Mouse (Mus musculus) splenic B cell, adult 2 months (primary cell): Measurements from ENCODE around the gene Sipa1l3.

Source experiments
- DNase-seq: peaks from one replicate; pipeline ENCODE4 v3.0.0-alpha.2; 2011; ENCODE audit warnings: low read depth, low spot score
- H3K27me3 ChIP-seq: 2 replicates; pipeline ENCODE4 v1.6.1; 2012; ENCODE audit warnings: mild to moderate bottlenecking, low read length, moderate library complexity, mixed read lengths; ENCODE audit not compliant: control insufficient read depth, poor library complexity, insufficient read depth, severe bottlenecking
- H3K36me3 ChIP-seq: 2 replicates; pipeline ENCODE4 v1.6.1; 2012; ENCODE audit warnings: mild to moderate bottlenecking, low read length, moderate library complexity, mixed read lengths; ENCODE audit not compliant: control insufficient read depth, poor library complexity, insufficient read depth, severe bottlenecking

Gene Sipa1l3

GRCm38 (mm10) chr7:29452381-29452780, 66.1 kb downstream of the Sipa1l3 start:
- Histone ChIP-seq H3K27me3 (no peaks in the 10 kb centered on the region), H3K36me3 (no peaks in the 10 kb centered on the region)
- no peak for DNase-seq

GRCm38 (mm10) chr7:29450175-29450574, 68.3 kb downstream of the Sipa1l3 start:
- Histone ChIP-seq H3K27me3 (no peaks in the 10 kb centered on the region), H3K36me3 (no peaks in the 10 kb centered on the region)
- DNase-seq = no peak

GRCm38 (mm10) chr7:29448830-29449229, 69.6 kb downstream of the Sipa1l3 start:
- H3K27me3 ChIP-seq = no peaks in the 10 kb centered on the region
- DNase-seq = no peak
- no peaks in the 10 kb centered on the region for H3K36me3 ChIP-seq

GRCm38 (mm10) chr7:29447147-29447829, 71.2 kb downstream of the Sipa1l3 start:
- Histone ChIP-seq H3K27me3 (no peaks in the 10 kb centered on the region), H3K36me3 (no peaks in the 10 kb centered on the region)
- DNase-seq = no peak

GRCm38 (mm10) chr7:29446156-29446555, 72.3 kb downstream of the Sipa1l3 start:
- no peaks in the 10 kb centered on the region for H3K36me3 ChIP-seq
- DNase-seq = no peak
- H3K27me3 ChIP-seq = no peaks in the 10 kb centered on the region

- H3K36me3 ChIP-seq = no peaks in the 10 kb centered on the region
- no peak for DNase-seq
- no peaks in the 10 kb centered on the region for H3K27me3 ChIP-seq
Measured at GRCm38 (mm10) chr7:29444527-29444926, 73.9 kb downstream of the Sipa1l3 start.

GRCm38 (mm10) chr7:29444070-29444469, 74.4 kb downstream of the Sipa1l3 start:
- Histone ChIP-seq H3K27me3 (no peaks in the 10 kb centered on the region), H3K36me3 (no peaks in the 10 kb centered on the region)
- no peak for DNase-seq

GRCm38 (mm10) chr7:29441793-29442192, 76.6 kb downstream of the Sipa1l3 start:
- no peaks in the 10 kb centered on the region for H3K36me3 ChIP-seq
- DNase-seq = no peak

GRCm38 (mm10) chr7:29441151-29441550, 77.3 kb downstream of the Sipa1l3 start:
- Histone ChIP-seq H3K27me3 (no peaks in the 10 kb centered on the region), H3K36me3 (no peaks in the 10 kb centered on the region)
- no peak for DNase-seq

More at GRCm38 (mm10) chr7:29441793-29442192, 76.6 kb downstream of the Sipa1l3 start:
- H3K27me3 ChIP-seq = no peaks in the 10 kb centered on the region

- Histone ChIP-seq H3K27me3 (no peaks in the 10 kb centered on the region), H3K36me3 (no peaks in the 10 kb centered on the region)
- DNase-seq = no peak
Measured at GRCm38 (mm10) chr7:29438655-29439282, 79.7 kb downstream of the Sipa1l3 start.

- DNase-seq = no peak
- no peaks in the 10 kb centered on the region for H3K36me3 ChIP-seq
Measured at GRCm38 (mm10) chr7:29438204-29438603, 80.2 kb downstream of the Sipa1l3 start.

GRCm38 (mm10) chr7:29437072-29437471, 81.4 kb downstream of the Sipa1l3 start:
- H3K27me3 ChIP-seq = no peaks in the 10 kb centered on the region
- no peaks in the 10 kb centered on the region for H3K36me3 ChIP-seq
- no peak for DNase-seq

More at GRCm38 (mm10) chr7:29438204-29438603, 80.2 kb downstream of the Sipa1l3 start:
- no peaks in the 10 kb centered on the region for H3K27me3 ChIP-seq

- no peaks in the 10 kb centered on the region for H3K27me3 ChIP-seq
- no peak for DNase-seq
- no peaks in the 10 kb centered on the region for H3K36me3 ChIP-seq
Measured at GRCm38 (mm10) chr7:29434313-29435035, 84.0 kb downstream of the Sipa1l3 start.

- H3K27me3 ChIP-seq = no peaks in the 10 kb centered on the region
- no peaks in the 10 kb centered on the region for H3K36me3 ChIP-seq
- no peak for DNase-seq
Measured at GRCm38 (mm10) chr7:29433725-29434124, 84.7 kb downstream of the Sipa1l3 start.

GRCm38 (mm10) chr7:29432947-29433553, 85.4 kb downstream of the Sipa1l3 start:
- no peaks in the 10 kb centered on the region for H3K27me3 ChIP-seq
- DNase-seq = no peak
- no peaks in the 10 kb centered on the region for H3K36me3 ChIP-seq
